Mouse (Mus musculus) testis, adult 2 months (tissue): Measurements from ENCODE around the gene Aff3.

Experiments
- CTCF ChIP-seq: fragments of 200-500 bp; IDR thresholded peaks from 2 replicates; pipeline ENCODE4 v1.5.1; 2012; ENCODE audit warnings: low read depth, mild to moderate bottlenecking, inconsistent platforms, low read length, moderate library complexity; ENCODE audit not compliant: control insufficient read depth, insufficient read depth, insufficient replicate concordance
- POLR2A ChIP-seq: fragments of 200-500 bp; IDR thresholded peaks from 2 replicates; pipeline ENCODE4 v1.6.1; 2012; ENCODE audit warnings: low read depth, mild to moderate bottlenecking, inconsistent platforms, low read length, moderate library complexity; ENCODE audit not compliant: control insufficient read depth

- TF ChIP-seq CTCF, result no peak
- no peak for TF ChIP-seq POLR2A
Observed at GRCm38 (mm10) chr1:38195721-38196120, 469.0 kb downstream of the Aff3 start.
